Mouse (Mus musculus): ENCODE results near the gene Slc35g2.
A peak's percentile ranks its signal among the peaks of the same experiment; 100 is the strongest.

The Slc35g2 gene

GRCm38 (mm10) chr9:100570626-100571233, at the start of gene Slc35g2:
Slc35g2 (minus strand) TSS chr9:100571090.
- DNase-seq (ENCODE audit: low spot score), result peak; percentile 83

- no peak for DNase-seq (ENCODE audit: low spot score)
These were observed 46.1 kb upstream of the Slc35g2 start for GRCm38 (mm10) chr9:100616947-100617346.

- DNase-seq (ENCODE audit: low spot score), result no peak
These were observed 42.7 kb upstream of the Slc35g2 start for GRCm38 (mm10) chr9:100613501-100614071.

GRCm38 (mm10) chr9:100605985-100606554, 35.2 kb upstream of the Slc35g2 start:
- peak; percentile 51 for DNase-seq (ENCODE audit: low spot score)

GRCm38 (mm10) chr9:100605522-100605921, 34.6 kb upstream of the Slc35g2 start:
- DNase-seq (ENCODE audit: low spot score), result no peak

- no peak for DNase-seq (ENCODE audit: low spot score)
These were observed 32.3 kb upstream of the Slc35g2 start for GRCm38 (mm10) chr9:100603156-100603555.

- no peak for DNase-seq (ENCODE audit: low spot score)
These were observed 31.2 kb upstream of the Slc35g2 start for GRCm38 (mm10) chr9:100602130-100602529.

- DNase-seq (ENCODE audit: low spot score), result peak; percentile 41
These were observed 29.0 kb upstream of the Slc35g2 start for GRCm38 (mm10) chr9:100599761-100600328.

GRCm38 (mm10) chr9:100597546-100597945, 26.7 kb upstream of the Slc35g2 start, which contains the start of gene Stag1:
Stag1 (plus strand) TSS chr9:100597798.
- DNase-seq (ENCODE audit: low spot score), result no peak

GRCm38 (mm10) chr9:100596317-100596716, 25.4 kb upstream of the Slc35g2 start:
- DNase-seq (ENCODE audit: low spot score), result no peak

GRCm38 (mm10) chr9:100590462-100590861, 19.6 kb upstream of the Slc35g2 start:
- DNase-seq (ENCODE audit: low spot score), result no peak

- no peak for DNase-seq (ENCODE audit: low spot score)
These were observed 13.1 kb upstream of the Slc35g2 start for GRCm38 (mm10) chr9:100584031-100584430.

- no peak for DNase-seq (ENCODE audit: low spot score)
These were observed 12.1 kb upstream of the Slc35g2 start for GRCm38 (mm10) chr9:100582883-100583575.

- peak; percentile 58 for DNase-seq (ENCODE audit: low spot score)
These were observed 10.9 kb upstream of the Slc35g2 start for GRCm38 (mm10) chr9:100581543-100582492.

GRCm38 (mm10) chr9:100580196-100580740, 9.4 kb upstream of the Slc35g2 start:
- DNase-seq (ENCODE audit: low spot score), result peak; percentile 35

GRCm38 (mm10) chr9:100573942-100574341, 3.1 kb upstream of the Slc35g2 start:
- DNase-seq (ENCODE audit: low spot score), result no peak

GRCm38 (mm10) chr9:100573300-100573699, 2.4 kb upstream of the Slc35g2 start:
- DNase-seq (ENCODE audit: low spot score), result no peak

GRCm38 (mm10) chr9:100571511-100571910, 621 bp upstream of the Slc35g2 start:
- DNase-seq (ENCODE audit: low spot score), result peak; percentile 9

GRCm38 (mm10) chr9:100569798-100570625, 878 bp downstream of the Slc35g2 start:
- peak; percentile 61 for DNase-seq (ENCODE audit: low spot score)

GRCm38 (mm10) chr9:100560251-100560890, 10.5 kb downstream of the Slc35g2 start:
- no peak for DNase-seq (ENCODE audit: low spot score)
